Mouse (Mus musculus): Measurements from ENCODE around the gene Babam2. TPM values are rescaled to one million over a fixed set of nuclear protein-coding genes. Genes with fewer than 3 reads are reported as not detected.
"Not testable (repeated sequence)": the region's sequence is repeated elsewhere in the genome, so short reads cannot be mapped to it uniquely, and the experiment has no call there.

Babam2 gene
- total RNA-seq, 2 experiments from 2014 or later: 37.5 to 48.5 TPM

DNA sequence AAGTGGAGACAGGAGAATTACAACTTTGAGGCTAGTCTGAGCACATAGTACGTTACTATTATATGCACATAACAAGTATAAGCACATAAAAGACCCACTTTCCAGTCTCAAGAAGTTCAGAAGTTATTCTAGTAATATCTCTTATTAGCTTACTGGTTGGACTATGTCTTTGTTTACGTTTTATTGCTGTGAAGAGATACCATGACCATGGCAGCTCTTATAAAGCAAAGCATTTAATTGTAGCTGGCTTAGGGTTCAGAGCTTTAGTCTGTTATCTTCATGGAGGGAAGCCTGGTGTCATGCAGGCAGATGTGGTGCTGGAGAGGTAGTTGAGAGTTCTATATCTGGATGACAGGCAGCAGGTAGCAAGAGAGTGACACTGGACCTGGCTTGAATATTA is 68.3 kb downstream of the Babam2 start:
- no peak for DNase-seq (ENCODE audit: low spot score in 2 of 2)
- intact Hi-C loops (cut with DNase I): no loop called here

DNA sequence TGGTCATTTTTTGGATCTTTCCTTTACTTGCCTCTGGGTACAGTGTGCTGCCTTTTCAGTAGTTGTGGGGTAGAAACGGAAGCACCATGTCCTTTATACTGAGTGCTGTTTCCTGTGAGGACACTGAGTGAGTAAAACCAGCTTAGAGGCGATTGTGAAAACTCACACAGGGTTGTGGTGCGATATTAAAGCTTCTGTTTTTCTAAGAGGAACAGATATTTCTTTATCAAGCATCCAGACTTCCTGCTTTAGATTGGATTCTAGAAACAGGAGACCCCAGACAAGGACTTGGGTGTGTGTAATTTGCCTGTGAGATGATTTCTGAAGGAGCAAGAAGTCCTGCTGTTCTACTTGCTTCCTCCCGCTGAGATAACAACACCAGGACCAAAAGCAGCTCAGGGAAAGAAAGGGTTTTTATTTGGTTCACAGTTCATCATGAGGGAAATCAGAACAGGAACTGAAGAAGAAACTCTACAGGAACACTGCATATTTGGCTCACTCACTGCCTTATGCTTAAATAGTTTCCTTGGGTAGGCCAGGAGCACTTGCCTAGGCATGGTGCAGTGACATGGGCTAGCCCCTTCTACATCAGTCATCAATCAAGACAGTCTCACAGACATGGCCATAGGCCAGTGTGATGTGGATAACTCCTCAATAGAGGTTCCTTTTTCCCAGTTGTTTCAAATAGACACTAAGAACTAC is 69.5 kb downstream of the Babam2 start:
- intact Hi-C loops (cut with DNase I): no loop called here
- no peak for DNase-seq (ENCODE audit: low spot score in 2 of 2)

GRCm38 (mm10) chr5:31771486-31771885 is 74.0 kb downstream of the Babam2 start:
- intact Hi-C loops (cut with DNase I): no loop called here
- DNase-seq (ENCODE audit: low spot score in 2 of 2): no peak

DNA sequence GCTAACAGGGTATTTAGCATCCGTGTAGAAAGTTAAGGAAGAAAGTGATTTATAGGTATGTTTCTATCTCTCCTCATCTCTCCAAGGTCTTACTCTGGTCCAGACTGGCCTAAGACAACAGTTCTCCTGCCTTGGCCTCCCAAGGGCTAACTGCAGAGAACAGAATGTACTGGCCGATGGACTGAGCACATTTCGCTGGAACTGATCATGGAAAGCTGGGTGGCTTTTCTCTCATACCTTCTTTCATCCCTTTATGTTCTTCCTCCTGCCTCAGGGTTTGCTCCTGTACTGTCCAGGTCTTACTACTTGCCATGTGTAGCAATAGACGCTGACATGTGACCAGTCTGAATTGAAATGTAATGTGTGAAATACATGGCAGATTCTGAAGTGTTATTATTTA is 74.4 kb downstream of the Babam2 start:
- intact Hi-C loops (cut with DNase I): no loop called here
- DNase-seq (ENCODE audit: low spot score in 2 of 2): no peak

- intact Hi-C loops (cut with DNase I): no loop called here
- DNase-seq (ENCODE audit: low spot score in 2 of 2): no peak
Observed at GRCm38 (mm10) chr5:31774976-31775375, 77.5 kb downstream of the Babam2 start.

- no peak for DNase-seq (ENCODE audit: low spot score in 2 of 2)
- intact Hi-C loops (cut with DNase I): no loop called here
Observed at GRCm38 (mm10) chr5:31781624-31782023, 84.1 kb downstream of the Babam2 start.

- intact Hi-C loops (cut with DNase I): no loop called here
Observed at GRCm38 (mm10) chr5:31787201-31787600, 89.7 kb downstream of the Babam2 start.

DNA sequence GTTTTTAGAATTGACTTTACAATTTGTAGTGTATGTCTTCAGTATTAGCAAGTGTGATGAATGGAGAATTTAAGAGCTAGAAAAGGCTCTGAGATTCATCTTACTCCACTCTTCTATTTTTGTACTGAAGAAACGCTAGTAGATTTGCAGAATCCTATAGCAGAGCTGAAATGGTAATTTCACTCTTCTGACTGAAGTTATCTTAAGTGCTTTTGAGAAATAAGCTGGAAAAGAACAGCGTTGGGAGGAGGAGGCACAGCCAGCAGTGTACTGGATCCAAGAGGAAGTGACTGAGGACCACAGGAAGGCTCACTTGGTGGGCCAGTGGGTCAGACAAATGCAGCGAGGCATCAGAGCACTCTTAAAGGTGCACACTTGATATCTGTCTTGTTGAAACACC is 90.1 kb downstream of the Babam2 start:
- no peak for DNase-seq (ENCODE audit: low spot score in 2 of 2)
- intact Hi-C loops (cut with DNase I): no loop called here

More at GRCm38 (mm10) chr5:31787201-31787600, 89.7 kb downstream of the Babam2 start:
- no peak for DNase-seq (ENCODE audit: low spot score in 2 of 2)

GRCm38 (mm10) chr5:31792338-31792737 is 94.9 kb downstream of the Babam2 start:
- no peak for DNase-seq (ENCODE audit: low spot score in 2 of 2)
- intact Hi-C loops (cut with DNase I): no loop called here

DNA sequence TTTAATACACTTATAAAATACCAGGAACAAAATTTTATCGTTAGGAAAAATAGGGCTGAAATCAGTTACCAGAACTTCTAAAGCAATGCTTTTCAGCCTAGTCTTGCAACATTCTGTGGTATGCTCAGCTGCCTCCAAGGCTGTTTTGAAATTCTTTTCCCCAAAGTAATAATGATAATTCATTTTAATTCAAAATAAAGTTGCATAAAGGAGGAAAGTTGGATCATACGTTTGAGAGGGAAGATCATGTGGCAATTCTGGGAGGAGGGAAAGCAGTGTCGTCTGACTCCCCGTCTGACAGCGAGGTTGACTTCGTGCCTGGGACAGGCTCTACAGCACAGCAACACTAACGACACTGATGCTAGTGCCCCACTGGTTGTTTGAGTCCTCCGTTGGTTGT is 95.4 kb downstream of the Babam2 start:
- no peak for DNase-seq (ENCODE audit: low spot score in 2 of 2)
- intact Hi-C loops (cut with DNase I): no loop called here

DNA sequence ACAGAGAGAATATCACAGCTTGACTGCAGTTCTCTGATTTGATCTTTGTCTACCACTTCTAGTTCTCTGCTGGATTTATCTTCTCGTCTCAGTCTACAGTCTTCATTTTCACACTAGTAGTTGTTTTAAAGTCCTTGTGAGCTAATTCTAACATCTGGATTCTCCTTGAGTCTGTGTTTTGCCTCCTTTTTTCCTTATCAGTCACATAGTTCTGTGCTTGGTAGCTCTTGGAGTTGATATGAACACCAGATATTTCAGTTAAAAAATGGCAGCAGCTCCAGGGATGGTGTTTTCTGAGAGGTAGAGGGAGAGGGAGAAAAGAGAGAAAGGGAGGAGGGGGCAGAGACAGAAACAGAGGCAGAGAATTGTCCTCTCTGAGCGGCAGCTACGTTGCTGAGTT is 97.9 kb downstream of the Babam2 start:
- no peak for DNase-seq (ENCODE audit: low spot score in 2 of 2)
- intact Hi-C loops (cut with DNase I): no loop called here

GRCm38 (mm10) chr5:31796979-31797378 is 99.5 kb downstream of the Babam2 start:
- intact Hi-C loops (cut with DNase I): no loop called here
- no peak for DNase-seq (ENCODE audit: low spot score in 2 of 2)

DNA sequence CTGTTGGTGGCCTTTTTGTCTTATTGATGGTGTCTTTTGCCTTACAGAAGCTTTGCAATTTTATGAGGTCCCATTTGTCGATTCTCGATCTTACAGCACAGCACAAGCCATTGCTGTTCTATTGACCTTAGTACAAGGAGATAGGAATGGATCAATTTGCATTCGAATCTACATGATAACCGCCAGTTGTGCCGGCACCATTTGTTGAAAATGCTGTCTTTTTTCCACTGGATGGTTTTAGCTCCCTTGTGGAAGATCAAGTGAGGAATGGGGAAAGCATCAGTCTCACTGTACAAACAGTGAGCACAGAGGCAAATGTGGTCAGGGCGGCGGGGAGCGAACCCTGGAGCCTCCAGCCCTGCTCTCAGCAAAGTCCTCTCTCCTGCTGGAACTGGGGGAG is 106.7 kb downstream of the Babam2 start:
- intact Hi-C loops (cut with DNase I): not testable (repeated sequence)

GRCm38 (mm10) chr5:31804751-31805150 is 107.3 kb downstream of the Babam2 start:
- DNase-seq (ENCODE audit: low spot score in 2 of 2): no peak
- intact Hi-C loops (cut with DNase I): no loop called here

More for the DNA sequence above, 106.7 kb downstream of the Babam2 start:
- DNase-seq (ENCODE audit: low spot score in 2 of 2): not testable (repeated sequence)

DNA sequence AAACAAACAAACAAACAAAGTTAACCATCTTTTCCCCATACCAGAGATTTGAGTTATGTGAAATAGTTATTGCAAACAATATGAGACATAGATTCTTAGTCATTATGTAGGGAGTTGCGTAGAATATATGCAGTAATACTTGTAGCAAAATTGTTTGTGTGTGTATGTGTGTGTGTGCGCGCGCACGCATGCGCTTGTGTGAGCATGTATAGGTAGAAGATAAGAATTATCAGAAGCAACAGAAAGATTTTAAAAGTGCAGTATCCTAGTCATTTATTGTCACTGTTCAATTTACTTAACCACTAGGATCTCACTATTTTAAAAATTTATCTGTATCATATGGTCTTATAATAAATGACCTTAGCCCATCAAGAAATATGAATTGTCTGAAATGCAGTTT is 109.8 kb downstream of the Babam2 start:
- no peak for DNase-seq (ENCODE audit: low spot score in 2 of 2)
- intact Hi-C loops (cut with DNase I): no loop called here

- intact Hi-C loops (cut with DNase I): no loop called here
- no peak for DNase-seq (ENCODE audit: low spot score in 2 of 2)
Observed at GRCm38 (mm10) chr5:31808271-31808670, 110.8 kb downstream of the Babam2 start.

DNA sequence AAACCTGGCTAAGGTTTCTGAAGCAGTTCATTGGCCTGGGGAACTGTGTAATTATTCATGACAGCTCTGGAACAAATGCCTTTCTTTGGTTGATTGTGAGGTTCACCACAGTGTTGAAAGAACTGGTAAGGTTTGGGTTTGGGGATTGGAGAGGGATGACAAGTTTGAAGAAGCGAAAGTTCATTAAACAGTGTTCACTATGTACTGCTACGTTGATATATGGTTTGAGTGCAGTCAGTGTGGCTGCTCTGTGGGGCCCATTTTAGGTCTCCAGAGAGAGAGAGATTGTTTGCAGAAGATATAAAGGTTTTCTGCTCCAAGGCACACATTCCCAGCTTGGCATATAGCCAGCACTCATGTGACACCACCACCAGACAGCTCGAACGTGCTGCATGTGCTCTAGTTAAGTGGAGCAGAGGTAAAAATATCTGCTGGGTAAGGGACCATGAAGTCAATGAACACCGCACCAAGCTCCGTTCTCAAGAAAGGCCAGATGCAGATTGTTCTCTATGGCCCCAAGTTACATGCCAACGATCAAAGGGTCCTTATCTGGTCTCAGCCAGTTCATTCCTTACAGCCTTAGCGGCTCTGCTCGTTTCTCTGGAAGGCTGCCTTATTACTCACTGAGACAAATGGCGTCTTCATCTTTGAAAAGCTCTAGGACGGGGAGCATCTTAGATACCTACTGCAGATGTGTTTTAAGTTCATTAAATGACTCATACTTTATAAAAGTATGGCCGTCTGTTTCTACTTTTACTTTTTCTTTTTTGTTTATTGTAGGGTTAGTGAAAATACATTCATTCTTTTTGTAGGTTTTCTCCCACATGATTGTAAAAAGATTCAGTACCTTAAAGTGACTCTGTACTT is 113.5 kb downstream of the Babam2 start:
- intact Hi-C loops (cut with DNase I): no loop called here
- DNase-seq (ENCODE audit: low spot score in 2 of 2): no peak

DNA sequence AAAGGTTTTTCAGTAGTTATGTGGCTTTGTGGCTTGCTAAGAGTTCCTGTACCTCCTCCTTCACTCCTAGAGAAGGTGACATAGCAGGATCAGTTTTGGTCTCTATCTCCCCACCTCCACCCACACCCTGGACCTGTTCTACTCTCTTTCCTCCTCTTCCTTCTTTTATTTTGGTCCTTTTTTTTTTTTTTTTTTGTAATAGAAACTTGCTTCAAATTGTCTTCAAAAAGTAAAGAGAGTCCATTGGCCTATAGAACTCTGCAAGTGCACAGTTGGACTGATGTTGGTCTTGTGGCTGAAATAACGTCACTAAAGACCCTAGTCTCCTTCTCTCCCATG is 114.1 kb downstream of the Babam2 start:
- intact Hi-C loops (cut with DNase I): no loop called here
- no peak for DNase-seq (ENCODE audit: low spot score in 2 of 2)

GRCm38 (mm10) chr5:31813156-31813675 is 115.7 kb downstream of the Babam2 start:
- intact Hi-C loops (cut with DNase I): no loop called here

GRCm38 (mm10) chr5:31814068-31814467 is 116.6 kb downstream of the Babam2 start:
- no peak for DNase-seq (ENCODE audit: low spot score in 2 of 2)
- intact Hi-C loops (cut with DNase I): no loop called here

More at GRCm38 (mm10) chr5:31813156-31813675, 115.7 kb downstream of the Babam2 start:
- DNase-seq (ENCODE audit: low spot score in 2 of 2): no peak

GRCm38 (mm10) chr5:31815129-31815528 is 117.6 kb downstream of the Babam2 start:
- no peak for DNase-seq (ENCODE audit: low spot score in 2 of 2)
- intact Hi-C loops (cut with DNase I): no loop called here

Measured in left cerebral cortex, postnatal 36 days (tissue).